Mouse (Mus musculus) Muller cell, postnatal 12 days (primary cell): ENCODE data around the gene Prdx6.

Experiments
- DNase-seq: peaks from one replicate; pipeline ENCODE4 v3.0.0-alpha.2; 2015; ENCODE audit errors: inconsistent ontology term

The Prdx6 gene

DNA sequence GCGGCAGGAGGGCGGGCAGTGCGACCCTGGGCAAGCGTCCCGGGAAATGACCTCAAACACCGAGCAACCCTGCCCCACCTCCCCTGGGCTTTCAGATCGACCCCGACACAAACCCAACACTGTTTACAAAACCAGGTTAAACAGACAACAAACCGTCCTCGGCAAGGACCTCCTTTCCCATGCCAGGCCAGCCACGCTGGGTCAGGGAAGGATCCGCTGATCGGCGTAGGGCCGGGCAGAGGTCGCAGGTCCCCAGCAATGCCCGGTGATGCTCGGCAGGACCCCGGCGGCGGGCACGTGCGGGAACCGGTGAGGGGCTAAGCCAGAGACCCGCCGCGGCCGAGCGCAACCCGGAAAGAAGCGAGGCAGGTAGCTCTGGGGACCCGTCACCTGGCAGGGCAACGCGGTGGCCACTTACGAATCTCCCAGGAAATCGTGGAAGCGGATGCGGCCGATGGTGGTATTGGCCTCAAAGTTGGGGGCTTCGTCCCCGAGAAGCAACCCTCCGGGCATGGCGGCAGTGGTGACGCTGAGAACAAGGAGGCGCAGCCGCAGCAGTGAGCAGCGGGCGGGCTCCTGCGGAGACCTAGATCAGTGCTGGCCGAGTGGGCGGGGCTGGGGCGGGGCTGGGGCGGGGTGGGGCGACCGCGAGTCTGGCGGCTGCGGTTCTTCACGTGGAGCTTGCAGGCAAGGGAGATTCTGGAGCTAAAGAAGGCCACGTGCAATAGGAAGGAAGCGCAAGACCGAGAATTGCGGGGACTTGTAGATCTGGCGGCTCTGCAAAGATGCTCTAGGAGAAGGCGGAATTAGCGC is at the start of gene Prdx6:
Gene Prdx6 (minus strand): TSS at position 616 of the 813 bp plus-strand sequence.
- DNase-seq = peak; percentile 89

DNA sequence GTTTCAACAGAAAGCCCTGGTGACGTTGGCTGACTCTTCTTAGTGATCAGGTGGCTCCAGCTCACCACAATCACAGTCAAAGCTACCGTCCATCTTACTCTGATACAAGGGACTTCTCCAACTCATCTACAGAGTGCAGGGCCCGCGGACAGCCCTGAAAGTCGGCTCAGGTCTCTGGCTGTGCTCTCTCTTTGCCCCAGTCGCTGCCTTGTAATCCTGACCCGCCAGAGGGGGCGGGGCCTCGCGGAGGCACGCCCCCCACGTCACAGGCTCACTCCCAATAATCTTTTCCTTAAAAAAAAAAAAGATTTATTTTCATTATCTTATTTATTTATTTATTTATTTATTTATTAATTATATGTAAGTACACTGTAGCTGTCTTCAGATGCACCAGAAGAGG is 37.2 kb upstream of the Prdx6 start:
- DNase-seq = no peak

DNA sequence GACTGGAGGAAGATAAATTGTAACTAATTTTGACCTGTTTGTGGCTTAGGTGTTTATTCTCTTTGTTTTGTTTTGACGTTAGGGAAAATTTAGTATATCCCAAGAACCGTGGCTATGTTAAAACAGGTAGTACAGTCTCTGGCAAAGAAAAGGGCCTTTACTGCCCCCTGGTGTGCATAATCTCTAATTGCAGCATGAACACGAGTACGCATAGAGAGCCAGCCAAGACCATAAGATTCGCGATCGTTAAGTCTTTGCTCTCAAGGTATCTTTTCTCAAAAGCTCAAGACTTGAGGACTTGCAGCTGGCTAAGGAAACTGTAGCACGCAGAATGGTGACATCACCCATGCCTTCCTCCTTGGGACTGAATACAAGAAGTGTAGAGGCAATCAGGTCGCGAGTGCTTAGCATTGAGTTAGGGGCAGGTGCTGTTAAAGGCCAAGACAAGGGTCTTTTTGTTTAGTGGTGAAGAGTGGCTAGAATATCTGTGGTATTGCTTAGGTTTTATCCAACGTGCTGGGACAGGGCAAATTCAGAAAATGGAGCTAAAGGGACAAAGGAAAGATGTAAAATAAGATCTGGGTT is 35.8 kb upstream of the Prdx6 start:
- DNase-seq = peak; percentile 60

DNA sequence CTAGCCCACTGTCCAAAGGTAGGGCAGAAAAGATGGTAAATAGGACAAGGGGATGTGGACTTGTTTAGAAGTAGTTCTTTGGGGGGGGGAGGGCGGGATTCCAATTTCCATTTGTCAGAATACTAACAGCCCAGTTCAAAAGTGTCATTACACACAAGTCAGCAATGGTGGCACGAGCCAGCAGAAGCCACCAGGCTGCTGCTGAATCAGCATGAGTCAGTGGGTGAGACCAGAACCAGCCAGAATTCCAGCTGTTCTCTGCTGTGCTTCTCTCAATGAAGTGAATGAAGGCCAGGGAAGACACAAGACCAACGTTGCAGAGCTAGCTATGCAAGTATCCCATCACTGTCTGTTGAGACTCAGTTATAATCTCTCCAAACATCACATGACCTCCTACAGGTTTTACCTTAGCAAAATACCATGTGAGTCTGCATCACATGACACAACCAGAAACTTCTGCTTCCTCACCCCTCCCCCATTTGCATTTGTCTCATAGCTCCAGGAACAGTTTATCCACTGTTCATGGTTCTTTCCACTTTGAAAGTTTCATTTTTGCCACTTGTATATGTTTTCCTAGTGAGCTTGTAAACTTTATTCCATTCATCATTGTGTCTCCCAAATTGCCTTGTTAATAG is 30.2 kb upstream of the Prdx6 start:
- DNase-seq = no peak

DNA sequence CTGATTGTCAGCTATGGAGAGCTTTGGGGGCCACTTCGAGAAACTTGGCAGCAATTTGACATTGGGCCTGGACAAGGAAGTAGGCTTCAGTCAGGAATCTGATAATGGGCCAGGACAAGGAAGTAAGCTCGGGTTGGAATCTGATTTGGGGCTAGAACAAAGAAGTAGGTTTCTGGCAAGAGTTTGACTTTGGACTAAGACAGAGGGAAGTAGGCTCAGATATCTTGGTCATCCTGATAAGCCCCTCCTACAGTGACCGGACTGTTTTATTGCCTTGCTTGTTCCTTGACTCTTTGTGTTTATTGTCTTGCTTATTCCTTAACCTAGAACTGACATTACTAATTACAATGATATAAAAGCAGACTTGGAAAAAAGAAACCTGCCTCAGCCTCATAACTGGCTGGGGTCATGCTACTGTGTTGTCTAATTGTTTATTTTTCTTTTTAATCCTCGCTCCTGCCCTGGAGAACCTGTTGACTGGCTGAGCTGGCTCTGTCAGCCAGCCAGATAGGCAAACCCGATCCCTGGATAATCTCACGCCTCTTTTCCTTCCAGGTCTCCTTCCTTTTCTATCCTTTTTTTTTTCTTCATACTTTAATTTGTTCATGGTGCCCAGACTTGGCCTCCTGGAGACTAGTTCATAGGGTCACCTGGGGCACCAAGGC is 28.4 kb upstream of the Prdx6 start:
- no peak for DNase-seq

DNA sequence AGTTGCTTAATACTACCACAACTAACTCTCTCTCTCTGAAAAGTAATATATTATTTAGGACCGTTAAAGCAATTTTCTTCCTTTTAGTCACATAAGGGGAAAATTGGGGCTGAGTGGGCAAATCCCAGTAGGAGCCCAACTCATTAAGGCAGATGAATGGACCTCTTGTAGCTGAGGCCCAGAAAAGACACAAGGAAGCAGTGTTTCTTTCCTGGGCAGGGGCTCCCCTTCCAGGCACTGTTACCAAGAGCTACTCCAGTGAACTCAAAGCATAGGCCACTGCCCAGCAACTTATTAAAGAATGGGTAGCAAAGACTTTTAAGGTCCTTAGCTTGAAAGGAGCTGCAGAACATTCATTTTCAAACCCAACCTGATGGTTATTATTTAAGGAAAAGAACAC is 22.5 kb upstream of the Prdx6 start:
- peak; percentile 74 for DNase-seq

DNA sequence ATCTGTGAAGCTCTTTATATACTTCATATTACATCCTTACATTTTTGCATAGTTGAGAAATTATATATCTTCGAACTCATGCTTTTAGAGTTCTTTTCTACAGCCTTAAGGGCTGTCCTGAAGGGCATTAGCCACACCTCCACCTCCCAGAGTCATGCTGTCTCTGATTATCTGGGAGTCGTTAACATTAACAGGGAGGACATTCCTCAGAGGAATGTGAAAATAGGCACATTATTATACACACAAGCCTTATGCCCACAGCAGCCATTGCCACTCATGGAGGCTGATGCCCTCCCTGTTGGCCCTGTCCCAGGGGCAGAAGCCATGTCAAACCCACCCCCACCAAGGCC is 20.4 kb upstream of the Prdx6 start:
- no peak for DNase-seq

DNA sequence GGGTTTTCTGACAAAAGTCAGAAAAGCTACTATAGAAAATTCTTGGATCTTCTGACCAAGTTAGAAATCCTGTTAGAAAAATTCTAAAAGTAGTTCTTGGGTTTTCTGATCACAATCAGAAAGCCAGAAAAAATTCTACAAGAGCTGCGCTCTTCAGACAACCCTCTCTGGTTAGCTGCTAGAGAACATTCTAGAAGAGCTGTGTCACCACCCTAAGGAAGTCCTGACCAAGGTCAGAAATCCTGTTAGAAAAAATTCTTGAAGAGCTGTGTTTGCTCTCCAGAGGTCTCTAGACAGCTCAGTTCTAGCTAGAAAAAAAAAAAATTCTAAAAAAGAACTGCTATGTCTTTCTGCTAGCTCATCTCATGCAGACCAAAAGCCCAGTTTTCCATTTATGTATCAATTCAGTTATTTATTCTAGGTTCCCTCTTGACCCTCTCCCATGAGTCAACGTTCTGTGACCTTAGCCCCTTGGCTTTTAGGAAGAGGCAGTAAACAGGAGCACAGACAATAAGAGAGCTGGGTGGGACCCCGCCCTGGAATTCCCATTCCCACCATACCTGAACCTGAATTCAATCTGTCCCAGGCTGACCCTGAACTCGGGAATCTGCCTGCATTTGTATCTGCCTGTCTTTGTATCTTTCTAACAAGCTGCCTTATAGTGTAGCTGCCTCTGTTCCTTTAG is 19.9 kb upstream of the Prdx6 start:
- no peak for DNase-seq

DNA sequence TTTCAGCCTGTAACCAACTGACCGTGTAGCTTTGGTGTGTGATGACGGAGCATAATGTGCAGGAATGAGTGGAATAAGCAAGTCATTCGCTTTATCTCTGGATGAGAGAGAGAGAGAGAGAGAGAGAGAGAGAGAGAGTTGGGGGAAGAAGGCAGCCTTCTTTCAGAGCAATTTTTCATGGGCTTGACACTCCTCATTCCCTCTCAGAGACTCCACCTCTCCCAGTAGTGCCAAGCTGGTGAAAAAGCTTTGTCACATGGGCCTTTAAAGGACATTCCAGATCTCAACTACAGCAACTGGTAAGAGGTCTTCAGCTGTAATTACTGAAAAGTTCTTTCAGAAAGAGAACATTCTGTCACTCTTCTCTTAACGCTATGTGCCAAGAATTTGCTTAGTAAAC is 18.3 kb upstream of the Prdx6 start:
- peak; percentile 79 for DNase-seq

DNA sequence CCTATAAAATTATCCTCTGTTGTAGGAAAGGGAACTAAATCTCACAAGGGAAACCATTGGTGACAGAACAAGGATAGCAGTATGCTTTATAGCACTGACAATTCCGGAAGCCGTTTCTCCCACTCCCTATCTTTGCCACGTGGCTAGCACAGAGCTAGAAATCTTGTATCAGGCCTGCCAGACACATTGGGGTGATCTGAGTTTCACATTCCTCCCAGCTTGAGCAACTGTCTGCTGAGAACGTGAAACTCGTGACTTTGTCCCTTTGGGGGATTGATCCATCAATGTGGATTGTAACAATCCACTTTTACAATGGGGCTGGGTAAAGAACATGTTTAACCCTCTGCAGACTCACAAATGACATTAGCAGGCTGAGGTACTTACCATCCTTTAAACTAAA is 17.9 kb upstream of the Prdx6 start:
- DNase-seq = peak; percentile 42

DNA sequence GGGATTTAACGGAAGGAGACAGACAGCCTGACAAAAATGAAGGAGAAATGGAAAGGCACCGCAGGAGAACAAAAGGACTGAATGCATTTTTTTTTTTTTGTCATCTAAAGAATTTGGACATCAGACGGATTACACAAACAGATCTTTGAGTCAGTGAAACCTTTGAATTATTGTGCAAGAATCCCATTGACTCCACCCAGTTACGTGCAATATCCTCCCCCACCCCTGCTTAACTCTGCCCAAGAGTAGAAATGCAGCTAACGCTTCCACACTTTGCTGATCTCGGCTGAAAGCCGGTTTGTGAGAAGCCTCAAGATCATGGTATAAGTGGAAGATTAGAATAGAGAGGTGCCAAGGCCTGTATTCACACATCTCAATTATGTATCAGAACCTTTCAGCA is 17.1 kb upstream of the Prdx6 start:
- DNase-seq = peak; percentile 39

DNA sequence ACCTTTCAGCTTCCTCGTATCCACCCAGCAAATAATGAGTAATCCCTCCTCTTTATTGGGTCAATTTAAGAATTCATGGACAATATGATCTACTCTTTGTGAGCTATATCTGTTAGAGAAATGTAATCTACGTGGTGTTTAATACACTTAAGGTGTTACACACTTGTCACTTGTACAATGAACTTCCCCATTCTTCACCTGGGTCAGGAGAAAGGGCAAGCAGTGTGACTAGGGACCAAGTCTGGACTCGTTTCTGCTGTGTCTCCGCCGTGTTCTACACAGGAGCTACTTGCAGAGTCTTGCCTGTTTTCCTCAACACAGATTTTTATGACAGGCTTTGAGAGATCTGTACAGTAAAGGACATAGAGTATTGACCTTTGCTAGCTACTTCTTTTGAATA is 13.9 kb upstream of the Prdx6 start:
- DNase-seq = no peak

DNA sequence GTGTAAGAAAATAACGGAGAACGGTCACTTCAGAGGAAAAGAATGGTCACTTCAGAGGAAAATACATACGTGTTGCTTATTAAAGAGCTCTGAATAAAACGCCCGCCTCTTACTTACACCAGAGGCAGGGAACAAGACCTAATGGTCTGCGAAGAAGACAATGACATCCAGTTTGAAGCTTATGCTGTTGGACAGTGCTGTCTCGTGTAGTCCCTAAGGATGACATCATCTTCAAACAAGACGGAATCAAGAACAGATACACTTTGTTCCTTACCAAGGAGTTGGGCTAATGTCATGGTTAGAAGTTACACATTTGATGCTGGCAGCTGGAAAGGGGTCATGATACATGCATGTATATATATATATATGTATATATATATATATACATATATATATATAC is 12.6 kb upstream of the Prdx6 start:
- DNase-seq = no peak

DNA sequence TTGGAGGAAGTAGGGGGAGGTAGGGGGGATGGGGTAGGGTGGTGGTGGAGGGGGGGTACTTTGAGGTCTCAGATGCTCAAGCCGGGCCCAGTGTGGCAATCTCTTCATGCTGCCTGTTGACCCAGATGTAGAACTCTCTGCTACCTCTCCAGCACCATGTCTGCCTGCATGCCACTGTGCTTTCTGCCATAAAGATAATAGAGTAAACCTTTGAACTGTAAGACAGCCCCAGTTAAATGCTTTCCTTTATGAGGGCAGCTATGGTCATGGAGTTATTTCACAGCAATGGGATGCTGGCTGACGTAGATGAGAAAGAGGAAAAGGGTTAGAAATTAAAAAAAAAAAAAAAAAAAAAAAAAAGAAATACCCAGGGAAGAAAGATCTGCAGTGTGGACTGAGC is 11.5 kb upstream of the Prdx6 start:
- DNase-seq = no peak

DNA sequence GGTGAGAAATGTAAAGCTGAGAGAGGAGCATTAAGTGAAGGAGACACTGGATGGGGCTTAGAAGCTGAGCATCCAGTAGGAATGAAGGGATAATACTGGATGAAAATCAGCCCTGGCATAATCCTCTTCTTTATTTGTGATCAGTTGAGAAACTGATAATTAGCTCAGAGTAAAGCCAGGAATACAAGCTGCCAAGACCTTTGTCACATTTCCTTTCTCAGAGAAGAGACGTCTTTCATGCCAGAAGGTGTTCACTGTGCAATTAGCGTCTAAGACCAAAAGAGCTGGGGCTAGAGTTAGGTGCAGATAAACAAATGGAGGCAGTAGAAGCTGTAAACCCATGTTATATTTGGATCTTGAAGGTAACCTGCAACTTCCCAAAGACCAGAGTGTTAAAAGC is 9.7 kb upstream of the Prdx6 start:
- no peak for DNase-seq

DNA sequence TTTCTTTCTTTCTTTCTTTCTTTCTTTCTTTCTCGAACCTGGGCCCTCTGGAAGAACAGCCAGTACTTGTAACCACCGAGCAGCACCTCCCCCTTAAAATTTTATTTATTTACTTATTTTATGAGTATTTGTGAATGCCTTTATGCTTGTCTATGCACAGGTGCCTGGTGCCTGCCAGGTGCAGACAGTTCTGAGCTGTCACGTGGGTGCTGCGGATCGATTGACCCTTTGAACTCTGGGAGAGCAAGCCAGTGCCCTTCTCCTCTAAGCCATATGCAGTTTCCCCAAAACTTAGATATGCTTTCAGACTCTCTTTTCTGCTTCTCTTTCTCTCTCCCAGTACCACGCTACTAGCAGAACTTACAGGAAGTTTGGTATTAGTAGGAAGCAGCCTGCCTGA is 8.1 kb upstream of the Prdx6 start:
- DNase-seq = no peak

DNA sequence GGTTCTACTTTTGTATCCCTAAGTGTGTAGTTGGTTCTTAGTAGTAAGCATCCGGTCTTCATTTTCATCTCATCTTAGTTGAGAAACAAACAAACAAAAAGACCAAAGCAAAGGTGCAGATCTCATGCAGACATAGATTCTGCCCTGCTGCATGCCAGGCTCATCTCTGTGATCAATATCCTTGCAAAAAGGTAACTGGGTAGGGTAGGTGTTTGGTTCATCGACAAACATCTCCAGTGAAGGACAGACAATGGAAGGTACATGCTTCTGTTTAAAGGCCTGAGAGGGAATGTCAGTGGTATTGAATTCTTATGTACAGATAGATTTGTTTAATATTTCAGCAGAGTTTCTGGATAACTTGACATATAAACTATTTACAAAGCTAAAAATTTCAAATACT is 7.3 kb upstream of the Prdx6 start:
- no peak for DNase-seq

DNA sequence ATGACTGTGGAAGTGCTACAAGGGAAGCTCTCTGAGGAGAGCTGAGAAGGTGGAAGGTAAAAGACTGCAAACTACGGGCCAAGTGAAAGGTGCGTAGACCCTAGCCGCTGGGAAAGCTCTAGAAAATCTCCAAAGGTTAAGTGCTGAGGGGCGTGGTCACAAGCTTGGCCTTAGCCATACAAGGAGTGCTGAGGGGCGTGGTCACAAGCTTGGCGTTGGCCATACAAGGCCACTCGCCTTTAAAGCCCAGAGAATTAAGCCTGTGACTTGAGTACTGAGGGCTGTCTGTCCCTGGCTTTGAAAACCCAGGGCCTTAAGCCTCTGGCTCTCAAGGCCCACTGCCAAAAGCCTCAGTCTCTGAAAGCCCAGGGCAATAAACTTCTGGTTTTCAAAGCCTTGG is 5.9 kb upstream of the Prdx6 start:
- DNase-seq = no peak

DNA sequence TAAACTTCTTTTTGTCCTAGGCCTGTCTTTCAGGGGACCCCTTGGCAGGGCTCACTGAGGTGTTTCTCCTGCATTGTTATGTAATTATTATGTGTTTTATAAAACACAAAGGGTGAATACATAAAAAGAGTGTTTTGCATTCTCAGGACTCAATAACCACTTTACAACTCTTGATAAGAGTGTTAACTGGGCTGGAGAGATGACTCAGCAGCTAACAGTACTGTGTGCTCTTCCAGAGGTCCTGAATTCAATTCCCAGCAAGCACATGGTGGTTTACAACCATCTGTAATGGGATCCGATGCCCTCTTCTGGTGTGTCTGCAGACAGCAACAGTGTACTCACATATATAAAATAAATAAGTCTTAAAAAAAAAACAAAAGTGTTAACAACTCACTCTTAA is 3.3 kb upstream of the Prdx6 start:
- DNase-seq = no peak

DNA sequence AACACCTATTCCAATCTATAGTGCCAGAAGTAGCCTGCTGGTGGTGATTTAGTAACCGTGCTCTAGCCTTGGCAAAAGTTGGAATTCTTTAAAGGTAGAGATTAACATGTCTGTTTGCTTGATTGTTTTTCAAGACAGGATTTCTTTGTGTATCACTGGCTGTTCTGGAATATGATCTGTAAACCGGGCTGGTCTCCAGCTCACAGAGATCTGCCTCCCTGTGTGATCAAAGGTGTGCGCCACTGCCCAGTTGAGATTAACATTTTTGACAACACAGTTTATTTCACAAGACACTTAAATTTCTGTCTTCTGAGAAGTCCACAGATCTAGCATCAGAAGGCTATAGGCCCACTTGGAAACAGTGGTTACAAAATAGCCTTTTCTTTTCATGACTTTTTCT is 1.9 kb upstream of the Prdx6 start:
- DNase-seq = no peak

DNA sequence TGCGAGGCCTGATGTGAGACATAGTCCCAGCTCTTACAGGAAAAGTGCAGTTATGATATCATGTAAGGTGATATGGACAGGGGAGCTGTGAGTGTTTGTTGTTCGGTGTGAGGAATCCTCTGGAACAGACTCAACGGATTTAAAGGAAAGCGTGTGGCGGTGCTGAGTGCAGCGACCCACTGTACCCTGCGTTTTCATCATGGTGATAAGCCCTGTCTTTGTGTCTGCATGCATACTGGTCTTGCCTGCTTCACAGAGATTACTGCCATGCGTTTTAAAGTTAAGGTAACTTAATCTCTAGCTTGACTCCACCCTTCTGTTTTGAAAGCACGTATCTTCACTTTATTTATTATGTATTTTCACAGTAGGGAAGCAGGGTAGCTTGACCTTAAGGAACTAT is 1.3 kb upstream of the Prdx6 start:
- DNase-seq = no peak
